Mouse (Mus musculus): ENCODE measurements around the gene Vwa8. TPM values are rescaled to one million over a fixed set of nuclear protein-coding genes. Genes with fewer than 3 reads are reported as not detected.

The Vwa8 gene
- total RNA-seq, 1 experiment: 9.8 TPM

DNA sequence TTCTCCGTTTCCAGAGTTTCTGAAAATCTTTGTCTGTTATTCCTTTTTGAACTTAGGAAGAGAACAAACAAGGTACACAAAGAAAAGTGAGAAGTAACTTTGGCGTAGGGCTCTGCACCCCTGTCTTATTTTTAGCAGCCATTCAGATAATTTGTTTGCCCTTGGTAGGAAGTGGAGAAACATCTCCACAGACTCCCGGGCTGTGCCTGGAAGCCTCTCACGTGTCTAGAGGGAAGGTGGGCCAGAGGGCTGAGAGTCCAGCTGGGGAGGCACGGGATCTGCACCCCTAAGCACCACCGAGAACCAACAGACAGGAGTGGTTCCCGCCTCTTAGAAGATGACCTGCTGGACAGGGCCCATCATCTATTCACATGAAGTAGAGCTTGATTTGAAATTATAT is 302.9 kb downstream of the Vwa8 start:
- Histone ChIP-seq H3K27ac (ENCODE audit: insufficient read depth, low read depth, low read length, poor library complexity, severe bottlenecking) (no peak overlapping the region), H3K4me1 (ENCODE audit: control insufficient read depth in 2 of 2, insufficient read depth in 2 of 2, low read length in 2 of 2, poor library complexity in 1 of 2) (no peaks in the 10 kb centered on the region), H3K4me3 (ENCODE audit: insufficient read depth in 1 of 2, low read depth in 1 of 2, low read length in 2 of 2, poor library complexity in 1 of 2, severe bottlenecking in 1 of 2) (no peak overlapping the region), H3K9me3 (ENCODE audit: control insufficient read depth, insufficient read depth, low read depth, low read length) (no peaks in the 10 kb centered on the region), H3K9ac (ENCODE audit: insufficient read depth, low read depth, low read length, poor library complexity, severe bottlenecking) (no peak overlapping the region), H3K36me3 (ENCODE audit: control insufficient read depth, insufficient read depth, low read length, poor library complexity, severe bottlenecking) (no peaks in the 10 kb centered on the region)
- DNase-seq (ENCODE audit: low read depth, low spot score): no peak
- in situ Hi-C loops (cut with MboI; ENCODE audit: low sequenced_read_pairs in 2 of 2, unreplicated experiment in 2 of 2): no loop called here
- no peak for TF ChIP-seq CHD2 (IDR thresholded peaks at IDR 0.05; ENCODE audit: low read depth, low read length)
- TF ChIP-seq MAFK (IDR thresholded peaks at IDR 0.05; ENCODE audit: insufficient read depth, low read depth, low read length): no peak
- no peak for TF ChIP-seq ZC3H11A (IDR thresholded peaks at IDR 0.05; ENCODE audit: borderline replicate concordance, low read depth, low read length)
- TF ChIP-seq ZNF384 (IDR thresholded peaks at IDR 0.05; ENCODE audit: low read depth, low read length): no peak
- no peak for TF ChIP-seq HCFC1 (IDR thresholded peaks at IDR 0.05; ENCODE audit: borderline replicate concordance, insufficient read depth, low read length)

- no peak overlapping the region for H3K27ac ChIP-seq (ENCODE audit: insufficient read depth, low read depth, low read length, poor library complexity, severe bottlenecking)
- H3K9me3 ChIP-seq (ENCODE audit: control insufficient read depth, insufficient read depth, low read depth, low read length): no peaks in the 10 kb centered on the region
- no peaks in the 10 kb centered on the region for H3K4me1 ChIP-seq (ENCODE audit: control insufficient read depth in 2 of 2, insufficient read depth in 2 of 2, low read length in 2 of 2, poor library complexity in 1 of 2)
- no peak overlapping the region for H3K4me3 ChIP-seq (ENCODE audit: insufficient read depth in 1 of 2, low read depth in 1 of 2, low read length in 2 of 2, poor library complexity in 1 of 2, severe bottlenecking in 1 of 2)
- H3K36me3 ChIP-seq (ENCODE audit: control insufficient read depth, insufficient read depth, low read length, poor library complexity, severe bottlenecking): no peaks in the 10 kb centered on the region
- in situ Hi-C loops (cut with MboI; ENCODE audit: low sequenced_read_pairs in 2 of 2, unreplicated experiment in 2 of 2): no loop called here
- no peak overlapping the region for H3K9ac ChIP-seq (ENCODE audit: insufficient read depth, low read depth, low read length, poor library complexity, severe bottlenecking)
- no peak for DNase-seq (ENCODE audit: low read depth, low spot score)
- no peak for TF ChIP-seq CHD2 (IDR thresholded peaks at IDR 0.05; ENCODE audit: low read depth, low read length)
- TF ChIP-seq MAFK (IDR thresholded peaks at IDR 0.05; ENCODE audit: insufficient read depth, low read depth, low read length): no peak
- TF ChIP-seq HCFC1 (IDR thresholded peaks at IDR 0.05; ENCODE audit: borderline replicate concordance, insufficient read depth, low read length): no peak
- no peak for TF ChIP-seq ZNF384 (IDR thresholded peaks at IDR 0.05; ENCODE audit: low read depth, low read length)
- no peak for TF ChIP-seq ZC3H11A (IDR thresholded peaks at IDR 0.05; ENCODE audit: borderline replicate concordance, low read depth, low read length)
Observed at GRCm38 (mm10) chr14:79153896-79154295, 305.0 kb downstream of the Vwa8 start.

DNA sequence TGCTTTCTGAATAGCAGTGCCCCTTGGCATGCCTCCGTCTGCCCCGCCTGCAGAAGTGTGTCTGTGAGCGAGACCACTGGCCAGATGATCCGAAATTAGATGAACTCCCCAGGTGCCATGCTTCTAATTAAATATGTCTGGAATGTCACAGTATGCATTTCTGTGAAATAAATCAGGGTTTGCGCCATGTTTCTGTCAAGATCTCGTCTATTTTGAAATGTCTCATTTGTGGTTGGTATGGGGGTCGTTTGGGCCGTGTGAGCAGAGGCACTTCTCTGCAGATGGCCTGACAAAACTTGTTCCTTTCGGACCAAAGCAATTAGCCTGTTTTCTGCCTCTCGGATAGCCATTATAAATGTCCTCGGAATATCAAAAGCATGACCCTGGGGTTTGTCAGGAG is 306.1 kb downstream of the Vwa8 start:
- Histone ChIP-seq H3K9me3 (ENCODE audit: control insufficient read depth, insufficient read depth, low read depth, low read length) (no peaks in the 10 kb centered on the region), H3K36me3 (ENCODE audit: control insufficient read depth, insufficient read depth, low read length, poor library complexity, severe bottlenecking) (no peaks in the 10 kb centered on the region), H3K27ac (ENCODE audit: insufficient read depth, low read depth, low read length, poor library complexity, severe bottlenecking) (no peak overlapping the region), H3K9ac (ENCODE audit: insufficient read depth, low read depth, low read length, poor library complexity, severe bottlenecking) (no peak overlapping the region), H3K4me1 (ENCODE audit: control insufficient read depth in 2 of 2, insufficient read depth in 2 of 2, low read length in 2 of 2, poor library complexity in 1 of 2) (no peaks in the 10 kb centered on the region), H3K4me3 (ENCODE audit: insufficient read depth in 1 of 2, low read depth in 1 of 2, low read length in 2 of 2, poor library complexity in 1 of 2, severe bottlenecking in 1 of 2) (no peak overlapping the region)
- TF ChIP-seq HCFC1 (IDR thresholded peaks at IDR 0.05; ENCODE audit: borderline replicate concordance, insufficient read depth, low read length) (no peak), ZC3H11A (IDR thresholded peaks at IDR 0.05; ENCODE audit: borderline replicate concordance, low read depth, low read length) (no peak), MAFK (IDR thresholded peaks at IDR 0.05; ENCODE audit: insufficient read depth, low read depth, low read length) (no peak), CHD2 (IDR thresholded peaks at IDR 0.05; ENCODE audit: low read depth, low read length) (no peak), ZNF384 (IDR thresholded peaks at IDR 0.05; ENCODE audit: low read depth, low read length) (no peak)
- no peak for DNase-seq (ENCODE audit: low read depth, low spot score)
- in situ Hi-C loops (cut with MboI; ENCODE audit: low sequenced_read_pairs in 2 of 2, unreplicated experiment in 2 of 2): no loop called here

GRCm38 (mm10) chr14:79156526-79157411 is 307.9 kb downstream of the Vwa8 start:
- H3K9ac ChIP-seq (ENCODE audit: insufficient read depth, low read depth, low read length, poor library complexity, severe bottlenecking): no peak overlapping the region
- no peak overlapping the region for H3K4me3 ChIP-seq (ENCODE audit: insufficient read depth in 1 of 2, low read depth in 1 of 2, low read length in 2 of 2, poor library complexity in 1 of 2, severe bottlenecking in 1 of 2)
- in situ Hi-C loops (cut with MboI; ENCODE audit: low sequenced_read_pairs in 2 of 2, unreplicated experiment in 2 of 2): no loop called here
- H3K27ac ChIP-seq (ENCODE audit: insufficient read depth, low read depth, low read length, poor library complexity, severe bottlenecking): no peak overlapping the region
- no peaks in the 10 kb centered on the region for H3K9me3 ChIP-seq (ENCODE audit: control insufficient read depth, insufficient read depth, low read depth, low read length)
- H3K36me3 ChIP-seq (ENCODE audit: control insufficient read depth, insufficient read depth, low read length, poor library complexity, severe bottlenecking): no peaks in the 10 kb centered on the region
- TF ChIP-seq CHD2 (IDR thresholded peaks at IDR 0.05; ENCODE audit: low read depth, low read length): no peak
- no peak for TF ChIP-seq MAFK (IDR thresholded peaks at IDR 0.05; ENCODE audit: insufficient read depth, low read depth, low read length)
- TF ChIP-seq ZC3H11A (IDR thresholded peaks at IDR 0.05; ENCODE audit: borderline replicate concordance, low read depth, low read length): no peak
- no peak for TF ChIP-seq ZNF384 (IDR thresholded peaks at IDR 0.05; ENCODE audit: low read depth, low read length)
- TF ChIP-seq HCFC1 (IDR thresholded peaks at IDR 0.05; ENCODE audit: borderline replicate concordance, insufficient read depth, low read length): no peak
- no peaks in the 10 kb centered on the region for H3K4me1 ChIP-seq (ENCODE audit: control insufficient read depth in 2 of 2, insufficient read depth in 2 of 2, low read length in 2 of 2, poor library complexity in 1 of 2)
- no peak for DNase-seq (ENCODE audit: low read depth, low spot score)

All from ES-E14 (cell line).